Mouse (Mus musculus) hindbrain, embryonic 12.5 days (tissue): ENCODE measurements around the gene Prom1. TPM values are rescaled to one million over a fixed set of nuclear protein-coding genes. Genes with fewer than 3 reads are reported as not detected.

ENCODE experiments used
- ATAC-seq: fragments of 200-750 bp; cut with Nextera tagmentation; 2 replicates; pipeline ENCODE4 v1.8.0; 2017; ENCODE audit warnings: moderate TSS enrichment; ENCODE audit not compliant: low FRiP score
- H3K27ac ChIP-seq: fragments of 300-500 bp; sonication (generic); 2 replicates; pipeline ENCODE4 v1.5.1; 2016; ENCODE audit warnings: mild to moderate bottlenecking
- H3K27me3 ChIP-seq: fragments of 300-500 bp; sonication (generic); 2 replicates; pipeline ENCODE4 v1.6.1; 2016; ENCODE audit warnings: mild to moderate bottlenecking
- H3K36me3 ChIP-seq: fragments of 300-500 bp; sonication (generic); 2 replicates; pipeline ENCODE4 v1.6.1; 2016; ENCODE audit warnings: mild to moderate bottlenecking
- H3K4me1 ChIP-seq: fragments of 300-500 bp; sonication (generic); 2 replicates; pipeline ENCODE4 v1.6.1; 2016
- H3K4me2 ChIP-seq: fragments of 300-500 bp; sonication (generic); replicated peaks from 2 replicates; pipeline ENCODE4 v1.6.1; 2016; ENCODE audit warnings: mild to moderate bottlenecking
- H3K4me3 ChIP-seq: fragments of 300-500 bp; sonication (generic); 2 replicates; pipeline ENCODE4 v1.5.1; 2016; ENCODE audit warnings: mild to moderate bottlenecking
- H3K9ac ChIP-seq: fragments of 300-500 bp; sonication (generic); 2 replicates; pipeline ENCODE4 v1.6.1; 2016; ENCODE audit warnings: mild to moderate bottlenecking, moderate library complexity
- H3K9me3 ChIP-seq: fragments of 300-500 bp; sonication (generic); replicated peaks from 2 replicates; pipeline ENCODE4 v1.6.1; 2016; ENCODE audit warnings: mild to moderate bottlenecking
- WGBS: fragments of 180-500 bp; shearing (Covaris S2); methylation state at CpG from one replicate; pipeline ENCODE4 v1.1.7; 2016; 5-methylcytosine and 5-hydroxymethylcytosine counted together
- polyA plus RNA-seq: library from polyadenylated mRNA; unstranded; fragments of >200 nt; fragmentation: Nextera tagmentation; extraction: Ambion mirVana; gene quantifications from 2 replicates; pipeline ENCODE4 v1.2.1, GENCODE M21; 2016

Gene Prom1
- polyA plus RNA-seq, 1 experiment from 2014 or later, result 95.5 TPM

- H3K27ac ChIP-seq, result no peak overlapping the region
- no peak for ATAC-seq
- H3K27me3 ChIP-seq, result no peaks in the 10 kb centered on the region
- no peaks in the 10 kb centered on the region for H3K4me1 ChIP-seq
- no peak overlapping the region for H3K4me3 ChIP-seq
- no peaks in the 10 kb centered on the region for H3K9me3 ChIP-seq
- no peak overlapping the region for H3K4me2 ChIP-seq
- H3K36me3 ChIP-seq, result no peaks in the 10 kb centered on the region; the same call in 1 of the 2 replicates
- no peak overlapping the region for H3K9ac ChIP-seq
- WGBS, result 77% methylated on average over 3 of the region's 3 CpGs
These were observed 28.2 kb downstream of the Prom1 start for GRCm38 (mm10) chr5:44073634-44074033.

GRCm38 (mm10) chr5:44070529-44071133 is 31.2 kb downstream of the Prom1 start:
- Histone ChIP-seq H3K27ac (no peak overlapping the region), H3K9me3 (no peaks in the 10 kb centered on the region), H3K4me2 (no peak overlapping the region), H3K9ac (no peak overlapping the region), H3K4me3 (no peak overlapping the region), H3K4me1 (peaks cover 3% of the 10 kb centered on the region; the same call in 1 of the 2 replicates), H3K36me3 (no peaks in the 10 kb centered on the region; the same call in 1 of the 2 replicates), H3K27me3 (no peaks in the 10 kb centered on the region)
- ATAC-seq, result no peak
- WGBS, result 87% methylated on average over 7 of the region's 7 CpGs

DNA sequence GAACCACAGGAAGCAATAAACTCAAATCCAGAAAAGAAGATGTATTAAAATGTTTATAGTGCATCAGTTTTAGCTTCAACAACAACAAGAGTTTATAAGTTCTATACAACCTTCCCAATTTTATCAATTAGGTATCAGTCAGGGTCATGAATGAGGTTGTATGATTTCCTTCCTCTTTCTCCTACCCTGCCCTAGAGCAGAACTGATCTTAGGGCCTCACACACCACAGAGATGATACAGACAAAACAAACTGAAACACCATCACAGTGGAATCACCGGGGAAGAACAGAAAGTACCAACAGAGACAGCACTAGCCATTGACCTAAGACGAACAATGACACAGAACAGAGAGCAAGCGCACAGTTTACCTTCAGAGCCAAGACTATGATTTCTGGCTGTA is 43.6 kb downstream of the Prom1 start:
- H3K4me2 ChIP-seq, result no peak overlapping the region
- H3K4me1 ChIP-seq, result no peaks in the 10 kb centered on the region
- H3K27me3 ChIP-seq, result no peaks in the 10 kb centered on the region
- no peak overlapping the region for H3K9ac ChIP-seq
- WGBS, result 98% methylated on average over 3 of the region's 3 CpGs
- H3K27ac ChIP-seq, result no peak overlapping the region
- no peak for ATAC-seq
- H3K4me3 ChIP-seq, result no peak overlapping the region
- H3K9me3 ChIP-seq, result no peaks in the 10 kb centered on the region
- peaks cover 10% of the 10 kb centered on the region for H3K36me3 ChIP-seq

- 79% methylated on average over 8 of the region's 8 CpGs for WGBS
- H3K27me3 ChIP-seq, result no peaks in the 10 kb centered on the region
- H3K36me3 ChIP-seq, result peaks cover 16% of the 10 kb centered on the region; the same call in 1 of the 2 replicates
- no peak overlapping the region for H3K4me2 ChIP-seq
- no peak overlapping the region for H3K27ac ChIP-seq
- no peak overlapping the region for H3K9ac ChIP-seq
- H3K9me3 ChIP-seq, result no peaks in the 10 kb centered on the region
- no peak for ATAC-seq
- no peaks in the 10 kb centered on the region for H3K4me1 ChIP-seq
- H3K4me3 ChIP-seq, result no peak overlapping the region
These were observed 51.6 kb downstream of the Prom1 start for GRCm38 (mm10) chr5:44050213-44050612.

DNA sequence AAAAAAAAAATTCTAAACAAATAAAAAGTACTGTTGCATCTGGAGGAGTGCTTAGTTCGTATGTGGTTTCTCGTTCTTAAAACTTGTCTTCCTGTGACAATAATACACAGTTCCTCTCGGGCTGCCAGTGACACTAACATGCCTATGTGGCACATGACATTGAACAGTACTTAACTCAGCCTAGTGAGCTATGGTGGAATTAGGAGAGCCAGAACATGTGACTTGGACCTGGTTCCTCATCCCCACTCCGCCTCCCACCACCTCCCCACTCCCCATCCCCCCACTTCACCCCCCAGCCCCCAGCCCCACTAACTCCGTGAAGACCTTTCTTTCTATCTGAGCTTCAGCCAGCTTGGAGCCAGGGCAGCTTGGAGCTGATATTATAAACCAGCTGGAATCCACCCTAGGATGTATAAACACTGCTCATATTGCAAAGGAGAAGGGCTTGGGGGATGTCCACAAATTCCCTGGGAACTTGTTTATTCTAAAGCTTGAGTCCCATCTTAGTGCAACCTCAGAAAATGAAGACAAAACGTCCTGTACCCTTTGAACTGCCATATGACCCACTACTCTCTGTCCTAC is 52.3 kb downstream of the Prom1 start:
- H3K27me3 ChIP-seq, result no peaks in the 10 kb centered on the region
- WGBS, result 67% methylated on average over 6 of the region's 6 CpGs
- H3K4me1 ChIP-seq, result no peaks in the 10 kb centered on the region
- H3K27ac ChIP-seq, result no peak overlapping the region
- no peak overlapping the region for H3K4me2 ChIP-seq
- peaks cover 21% of the 10 kb centered on the region; the same call in 1 of the 2 replicates for H3K36me3 ChIP-seq
- no peak overlapping the region for H3K9ac ChIP-seq
- no peak for ATAC-seq
- no peaks in the 10 kb centered on the region for H3K9me3 ChIP-seq
- H3K4me3 ChIP-seq, result no peak overlapping the region

GRCm38 (mm10) chr5:44048568-44049363 is 53.1 kb downstream of the Prom1 start:
- ATAC-seq, result no peak
- no peaks in the 10 kb centered on the region for H3K9me3 ChIP-seq
- peaks cover 22% of the 10 kb centered on the region; the same call in 1 of the 2 replicates for H3K36me3 ChIP-seq

GRCm38 (mm10) chr5:44041725-44042124 is 60.1 kb downstream of the Prom1 start:
- WGBS, result 64% methylated on average over 1 of the region's 1 CpGs

More at GRCm38 (mm10) chr5:44048568-44049363, 53.1 kb downstream of the Prom1 start:
- Histone ChIP-seq H3K27me3 (no peaks in the 10 kb centered on the region), H3K27ac (no peak overlapping the region), H3K9ac (no peak overlapping the region), H3K4me3 (no peak overlapping the region), H3K4me1 (no peaks in the 10 kb centered on the region), H3K4me2 (no peak overlapping the region)
- 49% methylated on average over 5 of the region's 5 CpGs for WGBS

DNA sequence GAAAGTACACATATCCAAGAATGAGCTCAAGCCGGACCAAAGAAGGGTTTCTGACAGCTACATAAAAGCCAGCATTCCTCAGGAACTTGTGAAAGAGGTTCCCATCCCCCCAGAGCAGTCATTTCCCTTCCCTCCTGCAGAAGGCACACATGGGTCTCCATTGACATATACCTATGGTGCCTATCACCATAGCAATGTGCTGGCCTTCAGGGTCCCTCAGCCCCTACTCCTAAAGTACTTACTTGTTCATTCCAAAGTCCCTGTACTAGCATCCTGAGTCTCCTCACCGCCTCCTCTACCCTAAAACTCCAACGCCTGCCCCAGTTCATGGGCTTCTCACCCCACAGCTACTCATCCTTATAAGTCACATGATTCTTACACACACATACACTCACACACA is 60.8 kb downstream of the Prom1 start:
- Histone ChIP-seq H3K4me1 (no peaks in the 10 kb centered on the region), H3K4me3 (no peak overlapping the region), H3K9ac (no peak overlapping the region), H3K9me3 (no peaks in the 10 kb centered on the region), H3K36me3 (peaks cover 25% of the 10 kb centered on the region), H3K27ac (no peak overlapping the region), H3K27me3 (no peaks in the 10 kb centered on the region), H3K4me2 (no peak overlapping the region)
- 86% methylated on average over 3 of the region's 3 CpGs for WGBS
- ATAC-seq, result no peak

More at GRCm38 (mm10) chr5:44041725-44042124, 60.1 kb downstream of the Prom1 start:
- Histone ChIP-seq H3K9me3 (no peaks in the 10 kb centered on the region), H3K27me3 (no peaks in the 10 kb centered on the region), H3K4me1 (no peaks in the 10 kb centered on the region), H3K4me2 (no peak overlapping the region), H3K9ac (no peak overlapping the region), H3K4me3 (no peak overlapping the region), H3K36me3 (peaks cover 26% of the 10 kb centered on the region), H3K27ac (no peak overlapping the region)
- ATAC-seq, result no peak

DNA sequence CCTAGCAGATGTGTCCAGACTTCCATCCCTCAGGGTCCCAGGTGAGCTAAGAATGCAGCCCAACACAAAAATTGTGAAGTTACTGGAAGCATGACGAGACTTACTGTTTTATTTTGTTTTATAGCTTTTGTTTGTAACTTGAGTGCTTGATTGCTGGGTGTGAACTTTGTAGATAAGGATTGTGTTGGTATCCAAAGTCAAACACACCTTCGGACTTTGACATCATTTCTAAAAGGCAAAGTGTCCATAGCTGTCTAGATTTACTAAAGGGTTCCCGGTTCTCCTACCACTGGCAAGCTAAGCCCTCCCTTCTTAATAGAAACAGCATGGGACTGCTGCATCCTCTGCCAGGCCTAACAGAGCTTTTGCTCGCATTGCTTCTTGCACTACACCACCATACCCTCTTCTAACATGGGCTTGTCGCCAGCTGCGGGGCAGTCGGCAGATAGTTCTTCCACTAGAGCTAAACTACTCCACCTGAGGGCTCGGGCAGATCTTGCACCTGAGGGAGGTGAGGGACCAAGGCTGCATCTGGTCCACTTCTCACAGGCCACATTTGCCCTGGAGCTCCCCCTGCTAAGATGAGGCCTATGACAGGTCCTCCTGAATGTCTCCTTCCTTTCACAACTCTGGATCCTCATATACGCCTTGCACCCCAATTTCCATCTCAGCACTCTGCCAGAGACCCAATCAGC is 103.4 kb downstream of the Prom1 start:
- WGBS, result 96% methylated on average over 9 of the region's 9 CpGs
- no peak overlapping the region for H3K4me3 ChIP-seq
- H3K9ac ChIP-seq, result no peak overlapping the region
- H3K4me1 ChIP-seq, result no peaks in the 10 kb centered on the region
- no peak for ATAC-seq
- H3K36me3 ChIP-seq, result peaks cover 41% of the 10 kb centered on the region
- H3K27ac ChIP-seq, result no peak overlapping the region
- H3K27me3 ChIP-seq, result no peaks in the 10 kb centered on the region
- H3K4me2 ChIP-seq, result no peak overlapping the region
- H3K9me3 ChIP-seq, result no peaks in the 10 kb centered on the region

GRCm38 (mm10) chr5:43997626-43998025 is 104.2 kb downstream of the Prom1 start:
- Histone ChIP-seq H3K9me3 (no peaks in the 10 kb centered on the region), H3K4me3 (no peak overlapping the region), H3K9ac (no peak overlapping the region), H3K36me3 (peaks cover 37% of the 10 kb centered on the region), H3K4me2 (no peak overlapping the region), H3K4me1 (no peaks in the 10 kb centered on the region), H3K27me3 (no peaks in the 10 kb centered on the region), H3K27ac (no peak overlapping the region)
- ATAC-seq, result no peak
- 93% methylated on average over 8 of the region's 8 CpGs for WGBS

- 77% methylated on average over 4 of the region's 4 CpGs for WGBS
- no peaks in the 10 kb centered on the region for H3K27me3 ChIP-seq
- H3K9me3 ChIP-seq, result no peaks in the 10 kb centered on the region
- peaks cover 22% of the 10 kb centered on the region for H3K36me3 ChIP-seq
- no peak overlapping the region for H3K27ac ChIP-seq
- no peak overlapping the region for H3K4me3 ChIP-seq
- no peak for ATAC-seq
- no peaks in the 10 kb centered on the region for H3K4me1 ChIP-seq
- no peak overlapping the region for H3K4me2 ChIP-seq
- H3K9ac ChIP-seq, result no peak overlapping the region
These were observed 105.7 kb downstream of the Prom1 start for GRCm38 (mm10) chr5:43996162-43996561.

GRCm38 (mm10) chr5:43994981-43995380 is 106.9 kb downstream of the Prom1 start:
- H3K9ac ChIP-seq, result no peak overlapping the region
- H3K27me3 ChIP-seq, result no peaks in the 10 kb centered on the region
- no peaks in the 10 kb centered on the region for H3K4me1 ChIP-seq
- WGBS, result 90% methylated on average over 2 of the region's 2 CpGs
- no peak for ATAC-seq
- no peak overlapping the region for H3K27ac ChIP-seq
- H3K9me3 ChIP-seq, result no peaks in the 10 kb centered on the region
- H3K4me2 ChIP-seq, result no peak overlapping the region
- H3K4me3 ChIP-seq, result no peak overlapping the region
- H3K36me3 ChIP-seq, result peaks cover 16% of the 10 kb centered on the region; the same call in 1 of the 2 replicates
